Mouse (Mus musculus): ENCODE results near the gene Cxcl17.
"Not testable (repeated sequence)": the region's sequence is repeated elsewhere in the genome, so short reads cannot be mapped to it uniquely, and the experiment has no call there.

- not testable (repeated sequence) for TF ChIP-seq POLR2A, CTCF (IDR thresholded peaks at IDR 0.05; ENCODE audit: extremely low read depth, insufficient read depth, low read length)
Observed at GRCm38 (mm10) chr7:25462033-25462337, 49.3 kb upstream of the Cxcl17 start.

Data from cortical plate, adult 2 months (tissue).